Mouse (Mus musculus) liver, embryonic 14.5 days (tissue): ENCODE measurements around the gene Cdx2.

ENCODE experiments used
- CTCF ChIP-seq: IDR thresholded peaks from 2 replicates; pipeline ENCODE4 v1.5.1; 2016; ENCODE audit warnings: antibody characterized with exemption, low read depth, control low read depth
- EP300 ChIP-seq: IDR thresholded peaks from 2 replicates; pipeline ENCODE4 v1.6.1; 2016; ENCODE audit warnings: antibody characterized with exemption, low read depth

DNA sequence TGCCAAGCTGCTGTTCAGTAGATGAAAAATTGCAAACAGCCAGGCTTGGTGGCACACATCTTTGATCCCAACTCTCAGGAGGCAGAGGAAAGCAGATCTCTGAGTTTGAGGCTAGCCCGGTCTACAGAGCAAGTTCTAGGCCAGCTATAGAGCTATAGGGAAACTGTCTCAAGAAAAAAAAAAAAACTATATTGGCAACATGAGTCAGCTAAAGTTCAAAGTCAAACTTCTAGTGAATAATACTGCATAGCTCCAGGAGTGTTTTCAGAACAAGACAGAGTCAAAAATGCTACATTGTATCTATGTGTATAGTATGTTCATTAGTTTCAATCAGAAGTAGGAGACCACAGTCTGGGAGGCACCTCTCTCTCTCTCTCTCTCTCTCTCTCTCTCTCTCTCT is 46.9 kb downstream of the Cdx2 start:
- TF ChIP-seq CTCF = no peak
- TF ChIP-seq EP300 = no peak
